Mouse (Mus musculus): Measurements from ENCODE around the gene Man2c1.

- TF ChIP-seq CTCF (IDR thresholded peaks at IDR 0.05; ENCODE audit: control insufficient read depth, insufficient read depth, low read length) (no peak), POLR2A (IDR thresholded peaks at IDR 0.05; ENCODE audit: borderline replicate concordance, control insufficient read depth, low read depth, low read length) (no peak)
Observed at GRCm38 (mm10) chr9:57158506-57158905, 28.0 kb downstream of the Man2c1 start.

Data from bone marrow, adult 2 months (tissue).